Mouse (Mus musculus) ES-Bruce4 (cell line): ENCODE measurements around the gene Tmbim6.

ENCODE experiments used
- CTCF ChIP-seq: IDR thresholded peaks from one replicate; pipeline ENCODE4 v1.8.1; 2011; ENCODE audit warnings: low read depth, low read length
- EP300 ChIP-seq: IDR thresholded peaks from 2 replicates; pipeline ENCODE4 v1.6.1; 2011; ENCODE audit warnings: low read depth, low read length; ENCODE audit not compliant: insufficient read depth
- POLR2A ChIP-seq: IDR thresholded peaks from one replicate; pipeline ENCODE4 v1.8.1; 2011; ENCODE audit warnings: low read length; ENCODE audit not compliant: insufficient read depth

DNA sequence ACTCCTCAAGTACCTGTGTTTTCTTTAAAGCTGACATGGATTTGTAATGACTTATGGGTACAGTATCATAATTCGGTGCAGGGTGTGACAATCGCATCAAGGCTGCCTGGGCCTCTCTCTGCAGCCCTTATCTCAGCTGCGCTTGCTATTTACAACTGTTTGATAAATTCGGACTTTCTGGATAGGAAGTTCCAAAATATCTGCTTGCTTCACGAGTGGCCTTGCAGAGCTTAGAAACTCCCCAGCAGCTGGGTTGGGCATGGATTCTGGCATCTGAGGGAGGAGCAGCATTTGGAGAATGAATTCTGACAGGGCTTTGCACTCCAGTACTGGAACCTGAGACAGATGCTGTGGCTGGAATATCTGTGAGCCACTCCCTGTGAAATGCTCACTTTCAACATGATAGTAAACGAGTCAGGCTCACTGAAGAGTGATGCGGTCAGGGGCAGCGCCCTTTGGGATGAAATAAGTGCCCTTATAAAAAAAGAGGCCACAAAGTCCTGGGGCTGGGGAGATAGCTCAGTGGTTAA, 57.1 kb downstream of the Tmbim6 start:
- TF ChIP-seq EP300 (no peak), POLR2A (no peak), CTCF (no peak)
